Mouse (Mus musculus) E14TG2a.4 (cell line): ENCODE measurements around the gene Miga2.

ENCODE experiments used
- H3K27me3 ChIP-seq: 2 replicates; pipeline ENCODE4 v1.6.1; 2014; ENCODE audit warnings: low read length, control low read depth; ENCODE audit not compliant: insufficient read depth
- H3K36me3 ChIP-seq: 2 replicates; pipeline ENCODE4 v1.6.1; 2014; ENCODE audit warnings: low read length, control low read depth; ENCODE audit not compliant: insufficient read depth
- H3K4me1 ChIP-seq: replicated peaks from 2 replicates; pipeline ENCODE4 v1.6.1; 2014; ENCODE audit warnings: low read depth, low read length, control low read depth
- H3K4me3 ChIP-seq: replicated peaks from 2 replicates; pipeline ENCODE4 v1.5.1; 2014; ENCODE audit warnings: mild to moderate bottlenecking, low read length
- H3K9me3 ChIP-seq: 2 replicates; pipeline ENCODE4 v1.6.1; 2014; ENCODE audit warnings: low read length, control low read depth
- CTCF ChIP-seq: conservative IDR thresholded peaks from 2 replicates; pipeline ENCODE4 v1.5.1; 2014; ENCODE audit warnings: low read length
- NANOG ChIP-seq: IDR thresholded peaks from 2 replicates; pipeline ENCODE4 v1.6.1; 2014; ENCODE audit warnings: borderline replicate concordance, low read length, mixed read lengths
- POU5F1 ChIP-seq: IDR thresholded peaks from 2 replicates; pipeline ENCODE4 v1.6.1; 2014; ENCODE audit warnings: low read length, borderline replicate concordance

The Miga2 gene

GRCm38 (mm10) chr2:30363773-30364650 lies at the start of gene Miga2:
Gene Miga2 (plus strand): TSS chr2:30364233.
- peaks cover 44% of the 10 kb centered on the region for H3K4me1 ChIP-seq
- peaks cover 38% of the 10 kb centered on the region for H3K36me3 ChIP-seq
- H3K9me3 ChIP-seq = peaks cover 5% of the 10 kb centered on the region
- H3K27me3 ChIP-seq = no peaks in the 10 kb centered on the region
- peak within 1 kb of the TSS; percentile 100 for H3K4me3 ChIP-seq
- TF ChIP-seq NANOG = no peak

- Histone ChIP-seq H3K36me3 (peaks cover 99% of the 10 kb centered on the region), H3K4me1 (peaks cover 13% of the 10 kb centered on the region), H3K27me3 (no peaks in the 10 kb centered on the region), H3K9me3 (no peaks in the 10 kb centered on the region), H3K4me3 (no peak overlapping the region)
- peak; percentile 45 for TF ChIP-seq CTCF
- TF ChIP-seq NANOG = no peak
- no peak for TF ChIP-seq POU5F1
Observed at GRCm38 (mm10) chr2:30316136-30316535, 47.9 kb upstream of the Miga2 start.

GRCm38 (mm10) chr2:30316955-30317354 lies 47.1 kb upstream of the Miga2 start:
- Histone ChIP-seq H3K4me1 (peaks cover 11% of the 10 kb centered on the region), H3K36me3 (peaks cover 100% of the 10 kb centered on the region), H3K4me3 (no peak overlapping the region), H3K27me3 (no peaks in the 10 kb centered on the region), H3K9me3 (no peaks in the 10 kb centered on the region)
- TF ChIP-seq NANOG (no peak), POU5F1 (no peak)

GRCm38 (mm10) chr2:30319260-30319659 lies 44.8 kb upstream of the Miga2 start:
- Histone ChIP-seq H3K27me3 (no peaks in the 10 kb centered on the region), H3K36me3 (peaks cover 100% of the 10 kb centered on the region), H3K4me1 (peaks cover 11% of the 10 kb centered on the region), H3K4me3 (no peak overlapping the region), H3K9me3 (no peaks in the 10 kb centered on the region)
- TF ChIP-seq NANOG = no peak
- no peak for TF ChIP-seq POU5F1
- no peak for TF ChIP-seq CTCF

- Histone ChIP-seq H3K27me3 (no peaks in the 10 kb centered on the region), H3K36me3 (peaks cover 100% of the 10 kb centered on the region), H3K9me3 (no peaks in the 10 kb centered on the region), H3K4me1 (no peaks in the 10 kb centered on the region), H3K4me3 (no peak overlapping the region)
- TF ChIP-seq POU5F1 (no peak), CTCF (no peak), NANOG (no peak)
Observed at GRCm38 (mm10) chr2:30323111-30323510, 40.9 kb upstream of the Miga2 start.

GRCm38 (mm10) chr2:30325296-30325695 lies 38.7 kb upstream of the Miga2 start:
- H3K27me3 ChIP-seq = no peaks in the 10 kb centered on the region
- H3K4me3 ChIP-seq = no peak overlapping the region
- no peak for TF ChIP-seq CTCF
- no peak for TF ChIP-seq NANOG
- TF ChIP-seq POU5F1 = no peak
- H3K36me3 ChIP-seq = peaks cover 100% of the 10 kb centered on the region
- no peaks in the 10 kb centered on the region for H3K9me3 ChIP-seq
- no peaks in the 10 kb centered on the region for H3K4me1 ChIP-seq

GRCm38 (mm10) chr2:30327276-30327675 lies 36.8 kb upstream of the Miga2 start:
- Histone ChIP-seq H3K27me3 (no peaks in the 10 kb centered on the region), H3K9me3 (no peaks in the 10 kb centered on the region), H3K36me3 (peaks cover 100% of the 10 kb centered on the region), H3K4me1 (no peaks in the 10 kb centered on the region), H3K4me3 (no peak overlapping the region)
- no peak for TF ChIP-seq CTCF
- TF ChIP-seq NANOG = no peak
- no peak for TF ChIP-seq POU5F1

- Histone ChIP-seq H3K36me3 (peaks cover 100% of the 10 kb centered on the region), H3K4me1 (peaks cover 11% of the 10 kb centered on the region), H3K27me3 (no peaks in the 10 kb centered on the region), H3K9me3 (no peaks in the 10 kb centered on the region), H3K4me3 (no peak overlapping the region)
- TF ChIP-seq CTCF = no peak
- no peak for TF ChIP-seq POU5F1
- no peak for TF ChIP-seq NANOG
Observed at GRCm38 (mm10) chr2:30328791-30329190, 35.2 kb upstream of the Miga2 start.

- H3K4me1 ChIP-seq = peaks cover 54% of the 10 kb centered on the region
- TF ChIP-seq NANOG (peak; percentile 93), CTCF (no peak), POU5F1 (peak; percentile 42; the same call in 1 of the 2 replicates)
- peaks cover 96% of the 10 kb centered on the region for H3K36me3 ChIP-seq
Observed at GRCm38 (mm10) chr2:30335324-30335723, 28.7 kb upstream of the Miga2 start.

More at GRCm38 (mm10) chr2:30335324-30335723, 28.7 kb upstream of the Miga2 start:
- no peaks in the 10 kb centered on the region for H3K9me3 ChIP-seq
- H3K27me3 ChIP-seq = no peaks in the 10 kb centered on the region
- H3K4me3 ChIP-seq = peak overlapping the region; percentile 35
